Mouse (Mus musculus): ENCODE measurements around the gene Clcc1.
"Not testable (repeated sequence)": the region's sequence is repeated elsewhere in the genome, so short reads cannot be mapped to it uniquely, and the experiment has no call there.

Gene Clcc1

GRCm38 (mm10) chr3:108653710-108654379 lies at the start of gene Clcc1:
Gene Clcc1 (plus strand): TSS chr3:108653913.
- DNase-seq = peak; percentile 100

DNA sequence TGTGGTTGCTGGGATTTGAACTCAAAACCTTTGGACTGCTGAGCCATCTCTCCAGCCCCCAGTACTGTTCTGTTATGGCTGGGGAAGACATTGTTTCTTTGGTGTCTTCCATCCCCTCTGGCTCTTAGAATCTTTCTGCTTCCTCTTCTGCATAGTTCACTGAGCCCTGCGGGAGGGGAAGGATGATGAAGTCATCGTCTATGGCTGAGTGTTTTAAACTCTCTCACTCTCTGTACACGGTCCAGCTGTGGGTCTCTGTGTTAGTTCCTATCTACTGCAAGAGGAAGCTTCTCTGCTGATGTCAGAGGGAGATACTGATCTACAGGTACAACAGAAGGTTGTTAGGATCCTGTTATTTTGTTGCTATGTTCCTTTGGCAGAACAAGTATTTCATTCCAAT lies 44.8 kb upstream of the Clcc1 start:
- no peak for DNase-seq

- DNase-seq = no peak
Observed at GRCm38 (mm10) chr3:108634761-108635160, 19.0 kb upstream of the Clcc1 start.

GRCm38 (mm10) chr3:108639412-108639811 lies 14.3 kb upstream of the Clcc1 start:
- DNase-seq = no peak

DNA sequence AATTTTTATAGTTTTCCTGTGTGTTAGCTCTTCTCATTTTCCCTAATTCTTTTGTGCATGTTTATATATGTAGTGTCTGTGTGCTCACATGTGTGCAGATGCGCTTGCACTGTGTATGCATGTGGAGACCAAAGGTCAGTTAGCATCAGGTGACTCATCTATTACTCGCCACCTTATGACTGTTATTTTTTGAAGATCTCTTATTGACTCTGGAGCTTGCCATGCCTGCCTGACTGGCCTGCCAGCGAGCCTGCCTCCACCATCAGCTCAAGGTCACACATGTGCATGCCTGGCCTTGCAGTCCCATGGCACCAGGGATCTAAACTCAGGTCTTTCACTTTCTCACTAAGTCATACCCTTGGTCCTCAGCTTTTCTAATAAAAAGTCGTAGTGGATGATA lies 12.7 kb upstream of the Clcc1 start:
- DNase-seq = no peak

- DNase-seq = peak; percentile 17
Observed at GRCm38 (mm10) chr3:108644856-108645255, 8.9 kb upstream of the Clcc1 start.

- peak; percentile 50 for DNase-seq
Observed at GRCm38 (mm10) chr3:108646036-108646435, 7.7 kb upstream of the Clcc1 start.

GRCm38 (mm10) chr3:108647681-108648080 lies 6.0 kb upstream of the Clcc1 start:
- DNase-seq = peak; percentile 2

GRCm38 (mm10) chr3:108652866-108653642 lies 659 bp upstream of the Clcc1 start:
- DNase-seq = peak; percentile 1

- DNase-seq = peak; percentile 72
Observed at GRCm38 (mm10) chr3:108654566-108654965, 853 bp downstream of the Clcc1 start.

DNA sequence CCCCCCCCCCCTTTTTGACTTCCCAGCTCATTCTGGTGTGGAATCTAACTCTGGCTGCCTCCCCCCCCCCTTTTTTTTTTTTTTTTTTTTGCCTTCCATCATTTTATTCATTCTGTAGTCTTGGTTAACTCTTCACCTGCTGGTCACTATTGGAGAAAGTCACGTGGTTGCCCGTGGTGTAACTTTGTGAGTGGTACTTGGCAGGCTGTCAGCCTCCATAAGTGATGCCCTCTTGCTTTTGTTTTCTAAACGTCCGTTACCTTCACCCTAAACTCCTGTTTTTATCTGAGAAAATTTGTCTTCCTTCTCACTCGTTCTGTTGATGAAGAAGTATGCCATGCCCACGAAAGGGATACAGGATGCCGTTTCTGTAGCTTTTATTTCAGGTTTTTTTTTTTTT lies 1.8 kb downstream of the Clcc1 start:
- peak; percentile 54 for DNase-seq

GRCm38 (mm10) chr3:108658612-108659011 lies 4.9 kb downstream of the Clcc1 start:
- DNase-seq = peak; percentile 86

GRCm38 (mm10) chr3:108660941-108661340 lies 7.2 kb downstream of the Clcc1 start:
- peak; percentile 42 for DNase-seq

- peak; percentile 70 for DNase-seq
Observed at GRCm38 (mm10) chr3:108676616-108677015, 22.9 kb downstream of the Clcc1 start.

DNA sequence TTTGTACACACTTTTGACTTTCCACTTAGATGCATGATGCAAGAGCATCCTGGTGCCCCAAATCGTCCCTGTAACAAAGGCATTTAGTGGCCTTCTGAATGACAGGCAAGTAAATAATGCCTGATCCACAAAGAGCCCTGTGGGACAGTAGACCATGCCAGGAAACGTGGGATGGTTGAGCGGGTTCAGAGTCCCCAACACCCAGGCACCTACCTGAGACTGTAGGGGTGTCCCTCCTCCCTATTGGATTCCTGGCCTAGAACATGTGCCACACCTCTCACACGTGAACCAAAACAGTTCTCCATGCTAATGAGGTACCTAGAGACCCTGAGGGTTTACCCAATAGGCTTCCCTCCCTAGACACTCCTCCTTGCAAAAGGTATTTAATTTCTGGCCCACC lies 27.3 kb downstream of the Clcc1 start:
- peak; percentile 78 for DNase-seq

DNA sequence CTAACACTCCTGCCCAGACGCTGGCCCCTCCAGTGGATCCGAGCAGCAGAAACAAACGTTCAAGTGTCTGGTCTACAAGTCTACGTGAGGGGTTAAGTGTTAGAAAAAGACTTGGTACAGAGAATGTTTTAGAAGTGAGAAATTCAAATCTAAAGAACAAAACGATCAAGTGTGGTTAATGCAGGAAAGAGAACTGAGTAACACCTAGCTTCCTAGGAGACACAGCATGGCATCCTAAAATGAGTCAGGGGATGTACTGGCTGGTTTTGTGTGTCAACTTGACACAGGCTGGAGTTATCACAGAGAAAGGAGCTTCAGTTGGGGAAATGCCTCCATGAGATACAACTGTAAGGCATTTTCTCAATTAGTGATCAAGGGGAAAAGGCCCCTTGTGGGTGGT lies 29.9 kb downstream of the Clcc1 start:
- not testable (repeated sequence) for DNase-seq

DNA sequence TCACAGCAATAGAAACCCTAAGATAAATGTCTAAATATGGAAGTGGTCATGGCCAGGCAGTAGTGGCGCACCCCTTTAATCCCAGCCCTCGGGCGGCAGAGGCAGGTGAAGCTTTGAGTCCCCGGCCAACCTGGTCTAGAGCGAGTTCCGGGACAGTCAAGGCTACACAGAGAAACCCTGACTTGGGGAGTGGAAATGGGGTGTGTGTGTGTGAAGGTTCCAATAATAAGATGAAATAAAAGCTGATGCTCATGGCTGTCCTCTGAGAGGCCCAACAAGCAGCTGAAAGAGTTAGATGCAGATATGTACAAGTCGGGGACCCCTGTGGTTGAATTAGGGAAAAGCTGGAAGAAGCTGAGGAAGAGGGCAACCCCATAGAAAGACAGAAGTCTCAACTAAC lies 32.0 kb downstream of the Clcc1 start:
- peak; percentile 75 for DNase-seq

DNA sequence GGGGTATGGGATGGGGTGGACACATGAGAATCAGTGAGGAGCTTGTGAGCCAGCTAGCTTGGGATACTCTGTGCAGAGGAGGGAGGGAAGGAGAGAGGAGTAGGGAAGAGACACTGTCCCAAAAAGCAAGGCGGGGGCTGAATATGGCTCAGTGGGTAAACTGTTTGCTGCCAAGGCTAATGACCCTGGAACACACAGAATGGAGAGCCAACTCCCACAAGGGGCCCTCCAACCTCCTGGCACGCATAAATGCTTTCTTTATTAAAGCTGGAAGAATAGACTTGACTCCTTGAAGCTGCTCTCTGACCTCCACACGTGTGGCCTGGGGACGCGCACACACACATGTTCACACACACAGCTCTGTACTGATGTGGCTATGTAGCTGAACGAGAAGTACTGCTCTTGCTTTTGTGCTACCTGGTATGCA lies 35.3 kb downstream of the Clcc1 start:
- DNase-seq = peak; percentile 88

GRCm38 (mm10) chr3:108689446-108689845 lies 35.7 kb downstream of the Clcc1 start:
- no peak for DNase-seq

DNA sequence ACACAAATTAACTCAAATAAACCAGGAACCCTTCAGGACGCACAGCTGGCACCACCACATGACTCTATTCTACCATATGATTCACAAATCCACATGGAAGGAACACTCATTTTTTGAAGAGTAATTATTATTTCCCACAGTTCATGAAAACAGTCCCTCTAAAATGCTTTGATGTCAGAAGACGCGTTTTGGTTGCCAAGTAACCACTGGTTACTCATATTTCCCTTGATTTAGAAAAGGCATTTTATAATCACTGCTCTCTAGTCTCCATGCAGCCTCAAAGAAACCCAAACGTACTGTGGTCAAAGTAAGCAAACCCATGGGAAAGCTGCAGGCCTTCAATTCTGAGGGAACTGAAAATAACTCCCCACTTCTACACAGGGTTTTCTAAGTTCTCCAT lies 36.3 kb downstream of the Clcc1 start:
- DNase-seq = peak; percentile 25

DNA sequence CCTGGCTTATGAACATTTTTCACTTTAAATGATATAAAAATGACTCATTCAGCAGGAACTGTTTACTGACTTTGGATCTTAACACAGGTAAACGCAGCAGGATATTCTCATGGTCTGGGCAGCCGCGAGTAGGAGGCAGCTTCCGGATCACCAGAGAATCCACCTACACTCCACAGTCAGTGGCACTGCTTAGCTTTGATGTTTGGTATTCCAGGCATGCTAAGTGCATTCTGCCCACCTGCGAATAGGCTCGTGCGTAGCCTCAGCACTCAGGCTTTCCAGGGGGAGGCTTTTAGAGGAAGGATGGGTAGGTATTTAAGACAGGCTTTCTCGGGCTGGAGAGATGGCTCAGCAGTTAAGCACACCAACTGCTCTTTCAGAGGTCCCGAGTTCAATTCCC lies 40.6 kb downstream of the Clcc1 start:
- DNase-seq = peak; percentile 29

- peak; percentile 18 for DNase-seq
Observed at GRCm38 (mm10) chr3:108698662-108699061, 44.9 kb downstream of the Clcc1 start.

GRCm38 (mm10) chr3:108699786-108700185 lies 46.1 kb downstream of the Clcc1 start:
- DNase-seq = peak; percentile 73

GRCm38 (mm10) chr3:108701256-108701655 lies 47.5 kb downstream of the Clcc1 start:
- no peak for DNase-seq
